Mouse (Mus musculus): ENCODE measurements around the gene Gga1.

DNA sequence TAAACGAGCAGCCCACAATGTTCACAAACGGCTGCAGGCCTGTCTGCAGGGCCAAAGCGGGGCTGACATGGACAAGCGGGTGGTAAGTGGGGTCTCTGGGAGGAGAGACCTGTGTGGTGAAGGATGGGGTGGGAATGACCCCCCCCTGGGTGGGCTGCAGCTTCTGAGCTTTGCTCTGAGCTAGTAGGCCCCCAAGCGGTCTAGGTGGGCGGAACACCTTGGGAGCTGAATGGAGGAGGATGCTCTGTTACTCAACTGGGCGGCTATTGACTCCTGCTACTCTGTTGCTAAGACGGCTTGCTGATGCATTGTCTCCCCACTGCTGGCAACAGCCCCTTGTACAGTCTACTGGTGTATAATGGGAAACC, 24.4 kb downstream of the Gga1 start:
- TF ChIP-seq POLR2A (IDR thresholded peaks at IDR 0.05; ENCODE audit: insufficient read depth, low read depth, low read length) (no peak), CTCF (IDR thresholded peaks at IDR 0.05) (no peak)

Data from heart, adult 2 months (tissue).